Mouse (Mus musculus) midbrain, embryonic 11.5 days (tissue): ENCODE data around the gene Aff2. TPM values are rescaled to one million over a fixed set of nuclear protein-coding genes. Genes with fewer than 3 reads are reported as not detected.
A peak's percentile ranks its signal among the peaks of the same experiment; 100 is the strongest.

Experiments used
- ATAC-seq: fragments of 200-750 bp; cut with Nextera tagmentation; 2 replicates; pipeline ENCODE4 v1.8.0; 2017; ENCODE audit warnings: moderate TSS enrichment, moderate library complexity; ENCODE audit not compliant: low FRiP score
- DNase-seq: peaks from one replicate; pipeline ENCODE4 v3.0.0; 2015; ENCODE audit warnings: low spot score; ENCODE audit errors: missing footprints
- H3K27ac ChIP-seq: fragments of 300-500 bp; sonication (generic); 2 replicates; pipeline ENCODE4 v1.5.1; 2014; ENCODE audit warnings: low read depth, low read length
- H3K27me3 ChIP-seq: fragments of 300-500 bp; sonication (generic); 2 replicates; pipeline ENCODE4 v1.6.1; 2014; ENCODE audit warnings: mild to moderate bottlenecking, low read length, moderate library complexity, mixed read lengths; ENCODE audit not compliant: control insufficient read depth, insufficient read depth
- H3K36me3 ChIP-seq: fragments of 300-500 bp; sonication (generic); 2 replicates; pipeline ENCODE4 v1.6.1; 2014; ENCODE audit warnings: mild to moderate bottlenecking, low read length, moderate library complexity, mixed read lengths; ENCODE audit not compliant: control insufficient read depth, insufficient read depth
- H3K4me1 ChIP-seq: fragments of 300-500 bp; sonication (generic); 2 replicates; pipeline ENCODE4 v1.6.1; 2014; ENCODE audit warnings: low read length; ENCODE audit not compliant: control insufficient read depth, insufficient read depth
- H3K4me2 ChIP-seq: fragments of 300-500 bp; sonication (generic); 2 replicates; pipeline ENCODE4 v1.6.1; 2014; ENCODE audit warnings: mild to moderate bottlenecking, moderate library complexity
- H3K4me3 ChIP-seq: fragments of 300-500 bp; sonication (generic); 2 replicates; pipeline ENCODE4 v1.5.1; 2014; ENCODE audit warnings: low read depth, low read length
- H3K9ac ChIP-seq: fragments of 300-500 bp; sonication (generic); 2 replicates; pipeline ENCODE4 v1.6.1; 2014; ENCODE audit warnings: low read length
- H3K9me3 ChIP-seq: fragments of 300-500 bp; sonication (generic); 2 replicates; pipeline ENCODE4 v1.6.1; 2016; ENCODE audit warnings: low read length; ENCODE audit not compliant: control insufficient read depth
- WGBS: fragments of 180-500 bp; shearing (Covaris S2); extraction: QIAGEN DNeasy Blood & Tissue Kit; methylation state at CpG from one replicate; pipeline ENCODE4 v1.1.7; 2014; 5-methylcytosine and 5-hydroxymethylcytosine counted together
- polyA plus RNA-seq: library from polyadenylated mRNA; unstranded; fragments of >200 nt; fragmentation: Nextera tagmentation; extraction: Ambion mirVana; gene quantifications from 2 replicates; pipeline ENCODE4 v1.2.1, GENCODE M21; 2014

The Aff2 gene
- polyA plus RNA-seq: 4.4 and 5.4 TPM in 2 replicates

DNA sequence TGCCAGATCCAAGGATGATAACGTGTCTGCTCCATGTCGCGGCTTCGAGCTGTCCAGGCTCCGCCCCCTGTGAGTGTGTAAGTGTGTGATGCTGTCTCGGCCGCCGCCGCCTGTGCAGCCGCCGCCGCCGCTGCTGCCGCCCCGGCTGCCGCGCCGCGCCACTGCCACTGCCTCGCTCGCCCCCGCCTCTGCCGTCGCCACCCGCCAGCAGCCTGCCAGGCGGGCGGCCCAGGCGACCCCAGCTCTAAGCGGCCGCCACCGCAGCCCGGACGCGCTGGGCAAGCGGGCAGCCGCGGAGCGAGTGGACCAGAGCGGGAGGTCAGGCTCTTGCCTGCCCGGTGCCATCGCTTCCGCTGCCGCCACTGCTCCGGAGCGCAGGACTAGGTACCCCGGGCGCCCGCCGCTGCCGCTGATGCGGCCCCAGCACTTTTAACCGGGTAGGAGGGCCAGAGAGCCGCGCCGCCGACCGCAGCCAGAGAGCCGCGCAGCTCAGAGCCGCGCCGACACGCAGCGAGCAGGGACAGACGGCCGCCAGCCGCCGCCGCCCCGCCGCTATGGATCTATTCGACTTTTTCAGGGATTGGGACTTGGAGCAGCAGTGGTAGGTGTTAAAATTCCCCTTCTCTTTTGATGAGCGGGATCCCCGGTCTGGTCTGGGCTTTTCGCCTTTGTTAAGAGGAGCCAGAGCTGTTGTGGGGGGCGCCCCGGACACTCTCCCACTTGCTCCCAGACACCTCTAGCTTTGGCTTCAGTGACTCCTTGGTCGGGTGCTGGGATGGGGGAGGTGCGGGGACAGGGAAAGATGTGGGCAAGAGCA lies at the start of gene Aff2:
Gene Aff2, plus strand, starts transcription at position 57 of the 817 bp plus-strand sequence.
- peak; percentile 91 for DNase-seq
- peak within 1 kb of the TSS; percentile 43 for H3K4me3 ChIP-seq
- ATAC-seq: peak; percentile 94
- H3K27me3 ChIP-seq: no peaks in the 10 kb centered on the region
- no peaks in the 10 kb centered on the region for H3K4me1 ChIP-seq
- no peaks in the 10 kb centered on the region for H3K36me3 ChIP-seq
- H3K9me3 ChIP-seq: no peaks in the 10 kb centered on the region
- peak within 1 kb of the TSS; percentile 58 for H3K9ac ChIP-seq
- WGBS: 16% methylated on average over 46 of the region's 79 CpGs
- peak within 1 kb of the TSS; percentile 62 for H3K4me2 ChIP-seq
- no peak within 1 kb of the TSS for H3K27ac ChIP-seq

DNA sequence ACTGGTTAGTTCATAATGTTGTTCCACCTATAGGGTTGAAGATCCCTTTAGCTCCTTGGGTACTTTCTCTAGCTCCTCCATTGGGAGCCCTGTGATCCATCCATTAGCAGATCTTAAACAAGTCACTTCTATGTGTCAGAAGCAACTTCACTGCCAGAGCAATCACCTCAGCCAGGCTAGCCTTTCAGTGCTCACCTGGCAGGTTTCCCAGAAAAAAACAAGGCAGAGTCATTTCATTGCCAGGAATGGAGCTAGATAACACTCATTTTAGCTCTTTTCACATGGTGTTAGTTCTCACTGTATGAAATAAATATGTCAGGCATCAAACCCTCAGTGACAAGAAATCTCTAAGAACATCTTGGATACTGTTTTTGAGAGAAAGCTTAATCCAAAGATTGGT lies 22.8 kb upstream of the Aff2 start:
- no peaks in the 10 kb centered on the region for H3K9me3 ChIP-seq
- no peak overlapping the region for H3K4me3 ChIP-seq
- no peak for DNase-seq
- ATAC-seq: no peak
- H3K4me1 ChIP-seq: no peaks in the 10 kb centered on the region
- H3K27ac ChIP-seq: no peak overlapping the region
- H3K36me3 ChIP-seq: no peaks in the 10 kb centered on the region
- H3K9ac ChIP-seq: no peak overlapping the region
- H3K4me2 ChIP-seq: no peak overlapping the region
- H3K27me3 ChIP-seq: no peaks in the 10 kb centered on the region

DNA sequence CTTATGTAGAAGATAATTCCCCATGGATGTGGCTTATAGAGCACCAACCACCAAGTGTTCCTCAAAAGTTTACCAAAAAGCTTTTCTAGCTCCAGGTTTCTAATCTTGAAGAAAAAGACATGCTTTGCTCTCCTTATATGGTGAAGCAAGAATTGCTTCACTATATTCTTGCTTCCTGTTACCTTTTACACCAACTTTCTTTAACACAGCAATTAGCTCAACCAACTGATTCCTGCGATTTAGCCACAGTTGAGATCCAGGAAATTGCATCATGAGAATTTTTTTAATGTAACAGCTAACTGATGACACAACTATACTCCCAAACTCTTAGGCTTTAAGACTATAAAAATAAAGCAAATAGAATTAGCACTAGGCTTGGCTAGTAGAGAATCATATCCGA lies 4.5 kb upstream of the Aff2 start:
- Histone ChIP-seq H3K4me2 (no peak overlapping the region), H3K9me3 (no peaks in the 10 kb centered on the region), H3K4me3 (no peak overlapping the region), H3K36me3 (no peaks in the 10 kb centered on the region), H3K9ac (no peak overlapping the region), H3K27ac (no peak overlapping the region), H3K27me3 (no peaks in the 10 kb centered on the region), H3K4me1 (no peaks in the 10 kb centered on the region)
- DNase-seq (no peak), ATAC-seq (no peak)
- WGBS: 77% methylated on average over 2 of the region's 2 CpGs

DNA sequence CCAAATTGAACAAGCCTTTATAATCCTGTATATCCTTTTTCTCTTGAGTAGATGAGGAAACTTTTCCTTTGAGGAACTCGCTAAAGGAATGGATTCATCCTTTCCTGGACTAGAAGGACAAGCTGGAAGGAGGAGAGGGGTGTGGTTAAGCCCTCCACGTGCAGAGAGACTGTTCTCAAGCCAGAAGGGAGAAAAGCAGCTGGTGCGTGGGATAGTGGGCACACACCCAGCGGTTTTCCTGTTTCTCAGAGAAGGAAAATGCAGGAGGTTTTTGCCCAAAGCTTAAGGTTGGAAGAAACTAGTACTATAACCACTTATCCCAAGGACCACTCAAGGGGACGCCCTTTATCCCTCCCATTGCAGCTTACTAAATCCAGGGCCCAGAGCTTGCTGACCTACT lies 734 bp upstream of the Aff2 start:
- DNase-seq: no peak
- H3K9me3 ChIP-seq: no peaks in the 10 kb centered on the region
- WGBS: 20% methylated on average over 5 of the region's 5 CpGs
- H3K9ac ChIP-seq: no peak overlapping the region
- H3K4me3 ChIP-seq: no peak overlapping the region
- ATAC-seq: no peak
- H3K27me3 ChIP-seq: no peaks in the 10 kb centered on the region
- no peaks in the 10 kb centered on the region for H3K36me3 ChIP-seq
- H3K27ac ChIP-seq: no peak overlapping the region
- H3K4me2 ChIP-seq: peak overlapping the region; percentile 62
- H3K4me1 ChIP-seq: no peaks in the 10 kb centered on the region

DNA sequence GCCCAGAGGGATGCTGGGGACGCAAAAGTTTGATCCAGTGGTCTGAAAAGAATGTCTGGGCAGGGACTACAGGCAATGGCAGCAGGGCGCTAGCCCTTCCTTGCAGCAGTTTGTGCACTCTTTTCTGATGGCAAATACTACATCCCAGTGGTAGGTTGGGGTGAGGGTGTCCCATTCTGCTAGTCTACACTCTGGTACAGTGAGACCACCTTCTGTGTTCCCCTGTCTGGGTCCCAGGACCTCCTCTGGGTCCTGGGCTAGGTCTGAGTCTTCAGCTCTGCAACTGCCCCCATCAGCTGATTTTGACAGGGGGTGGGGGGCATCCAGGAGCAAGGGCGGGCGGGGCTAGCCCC lies 233 bp upstream of the Aff2 start:
- no peaks in the 10 kb centered on the region for H3K4me1 ChIP-seq
- peak overlapping the region; percentile 43 for H3K4me3 ChIP-seq
- 19% methylated on average over 4 of the region's 4 CpGs for WGBS
- H3K4me2 ChIP-seq: peak overlapping the region; percentile 62
- no peaks in the 10 kb centered on the region for H3K9me3 ChIP-seq
- H3K27ac ChIP-seq: no peak overlapping the region
- ATAC-seq (peak; percentile 72), DNase-seq (peak; percentile 84)
- peak overlapping the region; percentile 58 for H3K9ac ChIP-seq
- H3K27me3 ChIP-seq: no peaks in the 10 kb centered on the region
- H3K36me3 ChIP-seq: no peaks in the 10 kb centered on the region

DNA sequence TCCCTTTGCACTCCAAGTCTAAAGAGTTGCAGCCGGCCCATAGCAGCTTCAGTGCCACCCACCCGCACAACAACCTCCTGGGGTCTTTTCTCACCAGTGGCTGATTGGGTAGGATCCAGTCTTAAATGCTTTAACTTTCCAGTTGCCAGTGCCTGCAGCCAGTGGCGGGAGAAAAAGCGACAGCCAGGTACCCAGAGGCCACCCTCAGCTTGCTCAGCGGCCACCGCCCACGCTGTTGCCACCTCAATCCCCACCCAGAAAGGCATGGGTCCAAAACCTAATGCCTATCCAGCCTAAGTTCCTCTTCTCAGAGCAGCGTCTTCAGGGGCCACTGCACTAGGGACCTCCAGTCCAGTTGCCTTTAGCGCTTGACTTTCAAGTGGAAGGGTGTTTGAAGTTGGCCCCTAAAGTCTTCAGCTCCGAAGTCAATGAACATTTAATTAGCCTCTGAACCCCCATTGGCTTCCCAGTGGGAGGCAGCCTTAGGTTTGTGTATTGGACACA lies 1.0 kb downstream of the Aff2 start:
- WGBS: 20% methylated on average over 10 of the region's 10 CpGs
- Histone ChIP-seq H3K4me1 (no peaks in the 10 kb centered on the region), H3K36me3 (no peaks in the 10 kb centered on the region), H3K9me3 (no peaks in the 10 kb centered on the region), H3K27me3 (no peaks in the 10 kb centered on the region), H3K4me3 (peak overlapping the region; percentile 43), H3K27ac (no peak overlapping the region), H3K4me2 (peak overlapping the region; percentile 62), H3K9ac (peak overlapping the region; percentile 58)
- DNase-seq (peak; percentile 90), ATAC-seq (0 out of 2 replicates have a peak, but pooled peaks have one; percentile 12)

DNA sequence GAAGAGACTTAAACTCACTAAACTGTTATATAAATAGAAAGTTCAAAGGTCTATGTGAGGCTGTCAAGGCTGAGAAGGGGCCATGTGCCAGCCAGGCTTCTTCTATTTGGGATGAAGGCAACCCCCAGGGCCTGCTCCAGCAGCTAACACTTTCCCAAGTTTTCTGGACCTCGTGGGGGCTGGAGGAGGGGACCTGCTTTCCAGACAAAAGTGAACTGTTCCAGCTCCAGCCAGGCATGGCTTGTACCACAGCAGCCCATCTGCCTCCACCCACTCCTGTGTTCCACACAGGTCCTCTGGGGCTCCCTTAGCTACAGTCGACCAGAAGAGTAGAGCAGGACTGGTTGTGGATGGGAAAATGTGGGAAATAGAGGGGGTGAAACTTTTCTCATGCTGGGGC lies 4.1 kb downstream of the Aff2 start:
- DNase-seq (no peak), ATAC-seq (no peak)
- WGBS: 10% methylated on average over 2 of the region's 2 CpGs
- Histone ChIP-seq H3K9me3 (no peaks in the 10 kb centered on the region), H3K4me2 (no peak overlapping the region), H3K4me3 (no peak overlapping the region), H3K27ac (no peak overlapping the region), H3K4me1 (no peaks in the 10 kb centered on the region), H3K9ac (no peak overlapping the region), H3K36me3 (no peaks in the 10 kb centered on the region), H3K27me3 (no peaks in the 10 kb centered on the region)

DNA sequence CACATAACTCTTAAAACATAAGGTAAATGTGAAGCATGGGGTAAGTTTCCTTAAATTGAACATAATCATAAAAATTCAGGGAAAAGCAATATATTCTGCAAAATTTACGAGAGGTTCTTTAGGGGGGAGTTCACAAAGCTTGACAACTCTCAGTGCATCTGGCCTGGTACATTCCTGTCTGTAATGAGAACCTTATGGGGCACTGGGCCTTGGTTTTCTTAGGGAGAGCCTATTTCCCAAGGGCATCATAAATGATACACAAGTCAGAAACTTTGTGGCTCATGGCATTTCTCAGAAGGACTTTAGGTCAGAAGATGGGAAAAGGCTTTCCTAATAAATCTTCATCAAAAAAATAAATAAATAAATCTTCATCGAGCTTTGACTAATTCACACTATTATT lies 13.2 kb downstream of the Aff2 start:
- no peak for DNase-seq
- H3K27ac ChIP-seq: no peak overlapping the region
- no peak overlapping the region for H3K4me3 ChIP-seq
- no peaks in the 10 kb centered on the region for H3K4me1 ChIP-seq
- H3K9me3 ChIP-seq: no peaks in the 10 kb centered on the region
- no peak overlapping the region for H3K4me2 ChIP-seq
- no peak overlapping the region for H3K9ac ChIP-seq
- H3K27me3 ChIP-seq: no peaks in the 10 kb centered on the region
- no peaks in the 10 kb centered on the region for H3K36me3 ChIP-seq
- ATAC-seq: no peak
- WGBS: 78% methylated on average over 2 of the region's 2 CpGs

DNA sequence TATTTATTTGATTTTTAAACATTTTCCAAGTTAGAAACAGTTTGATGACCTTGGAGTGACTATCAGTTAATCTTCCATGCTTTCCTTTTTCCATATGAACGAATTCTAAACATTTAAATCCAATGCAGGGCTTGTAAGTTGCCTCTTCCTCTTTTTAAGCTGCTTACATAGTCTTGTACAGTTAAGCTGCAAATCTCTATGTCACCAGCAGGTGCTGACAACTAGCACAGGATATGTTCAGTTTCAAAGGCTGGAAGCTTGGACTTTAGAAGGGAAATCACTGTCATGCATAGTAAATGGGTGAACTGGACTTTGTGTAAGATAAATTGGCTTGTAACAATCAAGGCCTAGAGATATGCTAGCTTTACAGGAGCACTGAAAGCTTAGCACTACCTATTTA lies 29.6 kb downstream of the Aff2 start:
- no peaks in the 10 kb centered on the region for H3K27me3 ChIP-seq
- no peak overlapping the region for H3K9ac ChIP-seq
- ATAC-seq (no peak), DNase-seq (no peak)
- H3K4me3 ChIP-seq: no peak overlapping the region
- no peak overlapping the region for H3K27ac ChIP-seq
- WGBS: 43% methylated on average over 1 of the region's 1 CpGs
- H3K4me2 ChIP-seq: no peak overlapping the region
- no peaks in the 10 kb centered on the region for H3K36me3 ChIP-seq
- no peaks in the 10 kb centered on the region for H3K4me1 ChIP-seq
- H3K9me3 ChIP-seq: no peaks in the 10 kb centered on the region
